Mouse (Mus musculus): ENCODE data around the gene Pax2.

DNA sequence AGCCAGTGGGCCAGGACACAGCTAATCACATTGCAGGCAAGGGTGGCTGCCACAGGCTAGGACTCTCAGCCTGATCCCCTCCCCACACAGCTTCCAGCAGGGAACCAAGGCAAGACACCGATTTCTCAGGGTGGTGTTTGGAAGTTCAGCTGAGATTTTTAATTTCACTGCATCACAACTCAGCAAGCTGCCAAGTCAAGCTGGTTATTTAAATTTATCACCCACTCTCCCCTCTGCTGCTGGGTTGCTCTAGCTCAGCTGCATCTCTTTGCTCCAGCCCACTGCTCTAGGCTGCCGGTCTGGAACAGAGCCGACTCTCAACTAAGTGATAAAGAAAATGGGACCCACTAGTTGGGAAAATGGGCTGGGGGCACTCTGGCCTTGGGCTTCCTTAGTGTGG lies 65.7 kb downstream of the Pax2 start:
- TF ChIP-seq CTCF (IDR thresholded peaks at IDR 0.05) = no peak
- no peak for TF ChIP-seq EP300 (IDR thresholded peaks at IDR 0.05)
